Mouse (Mus musculus) cerebellum, adult 18-20 months (tissue): Measurements from ENCODE around the gene Bcl10.
"Not testable (repeated sequence)": the region's sequence is repeated elsewhere in the genome, so short reads cannot be mapped to it uniquely, and the experiment has no call there.

Experiments
- DNase-seq, 2 experiments: peaks; one replicate each; pipeline ENCODE4 v3.0.0; 2021

The Bcl10 gene

DNA sequence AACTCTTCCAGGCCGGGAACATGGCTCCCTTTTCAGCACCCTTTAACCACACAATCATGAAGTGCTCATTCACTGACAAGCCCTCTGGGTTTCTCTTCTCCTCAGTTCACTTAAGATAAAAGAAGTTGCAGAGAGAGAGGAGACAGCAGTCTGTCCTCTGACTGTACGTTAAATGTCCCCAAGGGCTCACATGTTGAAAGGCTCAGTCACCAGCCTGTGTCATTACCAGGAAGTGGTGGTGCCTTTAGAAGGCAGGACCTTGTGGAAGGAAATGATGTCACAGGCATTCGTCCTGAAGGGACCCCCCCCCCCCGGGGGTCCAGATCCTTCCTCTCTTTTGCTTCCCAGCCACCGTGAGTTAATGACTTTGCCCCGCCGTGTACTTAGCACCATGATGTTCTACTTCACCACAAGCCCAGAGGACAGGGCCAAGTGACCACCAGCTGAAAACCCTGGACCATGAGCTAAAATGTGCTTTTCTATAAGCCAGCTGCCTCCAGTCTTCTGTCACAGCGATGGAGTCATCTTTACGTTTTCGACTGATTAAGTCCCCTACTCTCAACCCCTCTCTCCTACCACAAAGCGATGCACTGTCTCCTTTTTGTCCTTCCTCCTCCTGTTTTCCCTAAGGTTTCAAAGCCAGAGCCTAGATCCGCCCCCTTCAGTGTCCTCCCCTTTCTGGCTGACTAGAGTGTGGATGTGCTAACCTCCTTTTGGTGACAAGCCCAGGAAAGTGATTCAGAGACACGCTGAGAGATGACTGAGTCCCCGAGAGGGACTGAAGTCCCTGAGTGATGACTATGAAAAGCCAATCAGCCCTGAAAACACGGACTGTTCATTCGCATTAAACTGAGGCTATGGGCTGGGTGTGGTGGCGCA is 28.9 kb downstream of the Bcl10 start:
- no peak for DNase-seq

DNA sequence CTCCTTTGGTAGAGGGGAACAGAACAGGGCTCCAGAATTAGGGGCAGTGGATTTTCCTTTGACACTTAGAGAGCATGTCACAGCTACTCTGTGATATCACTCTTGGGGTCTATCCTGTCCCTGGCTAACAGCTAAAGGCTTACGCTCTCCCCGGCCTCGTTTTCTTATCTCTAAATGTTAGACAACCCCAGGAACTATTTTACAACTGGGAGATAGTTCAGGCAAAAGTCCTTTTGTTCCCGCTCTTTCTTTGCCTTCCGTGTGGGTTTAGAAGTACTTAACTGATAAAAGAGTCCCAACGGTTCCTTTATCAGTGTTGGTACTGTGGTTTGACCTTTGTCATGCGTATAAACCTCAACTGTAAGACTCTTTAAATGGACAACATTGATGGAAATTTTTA is 30.3 kb downstream of the Bcl10 start:
- no peak for DNase-seq

GRCm38 (mm10) chr3:145953411-145953810 is 30.8 kb downstream of the Bcl10 start:
- no peak for DNase-seq

DNA sequence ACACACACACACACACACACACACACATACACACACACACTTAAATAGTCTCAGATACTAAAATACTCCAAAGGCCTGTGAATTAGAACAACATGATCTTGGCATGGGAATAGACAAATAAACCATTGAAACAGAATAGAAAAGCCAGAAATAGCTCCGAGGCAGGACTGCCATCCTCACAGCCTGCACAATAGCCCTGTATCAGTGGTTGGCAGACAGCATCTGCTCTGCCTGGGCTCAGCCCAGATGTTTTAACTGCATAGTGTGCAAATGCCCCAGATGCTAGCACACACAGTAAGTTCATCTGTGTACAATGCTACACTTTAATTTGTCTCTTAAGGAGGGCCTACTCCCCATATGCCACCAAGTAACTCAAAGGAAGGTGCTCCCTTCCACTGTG is 37.2 kb downstream of the Bcl10 start:
- no peak for DNase-seq

DNA sequence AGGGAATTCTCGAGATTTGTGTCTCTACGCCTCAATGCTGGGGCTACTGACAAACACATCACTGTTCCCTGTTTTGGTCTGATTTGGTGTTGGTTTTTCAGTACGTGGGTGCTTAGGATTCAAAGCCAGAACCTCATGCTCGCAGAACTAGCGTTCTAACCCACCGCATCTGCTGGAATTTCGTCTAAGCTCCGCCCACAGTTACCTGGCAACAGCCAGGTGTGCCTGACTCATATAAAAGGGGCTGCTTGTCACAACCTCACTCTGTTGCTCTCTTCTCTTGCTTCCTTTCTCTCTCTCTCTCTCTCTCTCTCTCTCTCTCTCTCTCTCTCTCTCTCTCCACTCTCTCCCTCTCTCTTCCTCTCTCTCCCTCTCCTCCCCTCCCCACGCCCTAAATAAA is 39.8 kb downstream of the Bcl10 start:
- no peak for DNase-seq

- no peak for DNase-seq
Measured at GRCm38 (mm10) chr3:145963101-145964017, 40.8 kb downstream of the Bcl10 start.

DNA sequence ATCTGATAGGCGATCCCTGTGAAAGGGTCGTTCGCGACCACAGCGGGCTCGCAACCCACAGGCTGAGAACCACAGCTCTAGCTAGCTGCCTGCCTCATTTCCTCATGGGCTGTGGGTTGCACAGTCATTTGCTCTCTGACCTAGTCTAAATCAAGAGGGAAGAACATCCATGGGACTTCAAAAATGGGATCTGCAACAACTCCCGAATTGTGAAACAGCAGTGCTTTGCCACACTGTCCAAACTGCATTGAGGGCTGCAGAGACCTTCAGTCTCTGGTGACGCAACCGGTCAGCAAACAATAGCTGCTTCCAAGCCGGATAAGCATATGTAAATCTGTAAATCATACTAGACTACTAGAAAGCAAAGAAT is 41.4 kb downstream of the Bcl10 start:
- no peak for DNase-seq

DNA sequence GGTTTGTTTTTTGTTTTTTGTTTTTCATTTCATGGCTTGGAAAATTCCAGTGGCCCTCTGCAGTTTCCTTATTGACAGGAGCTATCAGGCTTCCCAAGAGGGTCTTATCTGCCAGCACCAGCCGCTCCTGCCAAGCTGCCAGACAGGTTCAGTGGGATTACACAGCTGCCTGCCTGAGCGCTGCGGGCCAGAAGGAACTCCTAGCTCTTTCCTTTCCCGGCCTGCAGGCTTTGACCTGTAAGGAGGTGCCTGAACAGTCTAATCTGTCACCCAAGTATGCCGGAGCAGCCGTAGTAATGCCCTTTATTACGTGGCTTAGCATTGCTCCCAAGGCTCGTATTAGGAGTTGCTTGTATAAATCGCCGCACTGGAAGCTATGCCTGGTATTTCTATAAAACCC is 41.9 kb downstream of the Bcl10 start:
- DNase-seq: no peak

DNA sequence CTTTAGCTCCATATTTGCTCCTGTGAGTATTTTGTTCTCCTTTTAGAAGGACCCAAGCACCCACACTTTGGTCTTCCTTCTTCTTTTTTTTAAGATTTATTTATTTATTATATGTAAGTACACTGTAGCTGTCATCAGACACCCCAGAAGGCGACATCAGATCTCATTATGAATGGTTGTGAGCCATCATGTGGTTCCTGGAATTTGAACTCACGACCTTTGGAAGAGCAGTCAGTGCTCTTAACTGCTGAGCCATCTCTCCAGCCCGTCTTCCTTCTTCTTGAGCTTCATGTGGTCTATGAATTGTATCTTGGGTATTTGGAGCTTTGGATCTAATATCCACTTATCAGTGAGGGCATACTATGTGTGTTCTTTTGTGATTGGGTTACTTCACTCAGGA is 43.0 kb downstream of the Bcl10 start:
- DNase-seq: not testable (repeated sequence)

GRCm38 (mm10) chr3:145966806-145967205 is 44.2 kb downstream of the Bcl10 start:
- DNase-seq: no peak

GRCm38 (mm10) chr3:145969031-145969501 is 46.5 kb downstream of the Bcl10 start:
- no peak for DNase-seq

DNA sequence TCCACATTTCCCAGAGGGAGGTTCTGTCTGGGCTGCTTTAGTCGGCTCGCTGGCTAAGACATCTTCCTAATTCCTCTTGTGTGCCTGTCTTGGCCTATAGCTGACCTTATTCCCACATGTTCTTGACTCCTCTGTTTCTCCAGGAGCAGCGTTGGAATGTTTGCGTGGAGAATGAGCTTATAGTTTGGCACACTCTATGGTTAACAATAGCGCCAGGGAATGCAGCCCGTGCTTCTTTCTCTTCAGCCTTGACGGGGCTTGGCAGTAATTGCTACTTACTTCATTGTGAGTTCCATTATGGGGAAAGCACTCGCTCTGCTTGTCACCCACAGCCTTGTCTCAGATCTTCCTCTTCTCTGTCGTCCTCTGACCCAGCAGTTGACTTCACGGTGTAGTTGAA is 48.9 kb downstream of the Bcl10 start:
- DNase-seq: no peak

GRCm38 (mm10) chr3:145974986-145975385 is 52.4 kb downstream of the Bcl10 start:
- DNase-seq: no peak
